Mouse (Mus musculus) T-cell, adult 2 months (primary cell): ENCODE measurements at regions not wholly inside any gene's neighbourhood (a gene's known extent, or its start where the extent isn't known, plus 50 kb on each side); places are given as distances from the start of the nearest gene placed in this dataset.

Experiments used
- DNase-seq: peaks from one replicate; pipeline ENCODE4 v3.0.0; 2022; ENCODE audit warnings: low spot score

DNA sequence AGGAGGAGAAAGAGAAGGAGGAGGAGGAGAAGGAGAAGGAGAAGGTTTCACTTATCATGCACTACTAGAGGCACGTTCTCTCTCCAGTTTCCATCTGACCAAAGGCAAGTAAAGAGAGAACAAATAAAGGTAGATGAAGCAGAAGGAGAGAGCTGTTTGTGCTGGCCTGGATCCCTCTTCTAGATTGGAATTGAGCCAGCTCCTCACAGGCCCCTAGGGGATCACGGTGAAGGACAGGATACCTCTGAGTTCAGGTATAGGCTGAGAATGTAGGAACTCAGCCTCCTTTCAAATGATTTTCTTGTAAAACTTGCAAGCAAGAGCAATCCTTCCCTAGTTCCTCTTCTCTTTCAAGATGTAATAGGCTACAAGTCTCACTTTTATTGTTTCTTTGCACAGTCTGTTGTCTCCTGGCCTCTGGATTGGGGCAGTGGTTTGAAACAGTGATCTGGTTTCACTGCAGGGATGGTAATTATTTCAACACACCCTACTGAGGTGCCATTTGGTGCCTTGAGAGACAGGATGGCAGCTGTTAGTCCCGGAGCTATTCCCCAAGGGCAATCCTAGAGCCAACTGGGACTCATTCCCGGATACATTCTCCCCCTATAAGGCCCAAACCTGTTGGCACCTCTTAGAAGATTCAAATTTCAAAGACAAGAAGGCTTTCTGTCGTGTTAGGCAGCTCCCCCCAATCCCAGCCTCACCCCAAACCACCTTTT, 134.8 kb downstream of the Gm9817 start:
- no peak for DNase-seq

GRCm38 (mm10) chr13:45218251-45218650, 139.8 kb downstream of the Gm9817 start:
- no peak for DNase-seq

GRCm38 (mm10) chr13:45219671-45220070, 141.2 kb downstream of the Gm9817 start:
- DNase-seq = no peak

- DNase-seq = no peak
Measured at GRCm38 (mm10) chr13:45230804-45231203, 152.3 kb downstream of the Gm9817 start.

GRCm38 (mm10) chr13:45235236-45235635, 154.3 kb upstream of the Mylip start:
- DNase-seq = no peak

DNA sequence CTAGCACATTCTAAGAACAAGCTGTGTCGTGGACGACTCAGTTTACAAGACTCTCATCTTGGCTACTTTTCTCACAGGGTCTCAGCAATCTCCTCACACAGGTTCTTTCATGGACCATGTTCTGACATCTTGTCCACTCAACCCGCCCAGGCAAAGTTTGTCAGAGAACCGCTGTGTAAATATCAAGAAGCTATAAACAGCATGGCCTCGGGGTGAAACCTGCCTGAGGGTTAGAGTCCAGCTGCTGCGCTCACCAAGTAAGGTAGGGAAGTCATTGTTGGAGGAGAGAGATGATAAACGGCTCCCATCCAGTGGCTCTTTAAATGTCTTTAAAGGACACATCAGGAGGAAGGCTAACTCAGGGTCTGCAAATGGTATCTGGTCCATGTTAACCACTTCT, 151.3 kb upstream of the Mylip start:
- DNase-seq = no peak

GRCm38 (mm10) chr13:45239153-45239552, 150.4 kb upstream of the Mylip start:
- no peak for DNase-seq

GRCm38 (mm10) chr13:45240009-45240653, 149.4 kb upstream of the Mylip start:
- no peak for DNase-seq

DNA sequence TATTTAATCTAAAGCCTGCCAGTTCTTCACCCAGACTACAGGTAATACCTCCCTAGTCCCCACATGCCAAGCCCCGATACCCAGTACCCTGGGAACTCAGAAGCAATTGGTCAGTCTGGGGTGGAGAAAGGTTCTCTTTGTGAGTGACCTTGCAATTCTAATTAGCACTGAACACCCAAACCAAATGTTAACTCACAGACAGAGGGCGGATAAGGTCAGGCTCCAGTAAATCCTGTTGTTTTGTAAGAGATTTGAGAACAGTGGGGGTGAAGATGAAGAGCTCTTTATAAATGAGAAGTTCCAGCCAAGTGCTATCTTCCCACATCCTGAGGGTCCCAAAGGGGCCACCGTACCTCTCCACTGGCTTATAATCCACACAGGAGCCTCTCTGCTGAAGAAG, 147.3 kb upstream of the Mylip start:
- no peak for DNase-seq

- no peak for DNase-seq
Measured at GRCm38 (mm10) chr13:45242750-45243149, 146.8 kb upstream of the Mylip start.

GRCm38 (mm10) chr13:45245651-45246050, 143.9 kb upstream of the Mylip start:
- DNase-seq = no peak

- DNase-seq = no peak
Measured at GRCm38 (mm10) chr13:45246341-45246740, 143.2 kb upstream of the Mylip start.

DNA sequence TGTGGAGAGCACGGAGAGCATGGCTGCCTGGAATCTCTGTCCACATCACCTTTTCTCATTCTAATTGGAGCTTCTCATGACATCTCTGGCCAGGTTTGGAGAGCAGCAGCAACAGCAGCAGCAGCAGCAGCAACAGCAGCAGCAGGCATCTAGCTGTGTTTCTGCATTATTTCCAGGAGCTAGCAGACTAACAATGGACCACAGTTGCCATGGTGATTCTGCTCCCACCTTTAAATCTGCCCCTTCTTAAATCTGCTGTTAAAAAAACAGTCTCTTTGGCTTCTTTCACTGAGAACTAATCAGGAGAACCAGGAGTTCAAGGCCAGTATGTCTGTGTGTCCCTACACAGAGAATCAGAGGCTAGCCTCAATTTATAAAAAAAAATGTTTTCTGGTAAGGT, 139.5 kb upstream of the Mylip start:
- DNase-seq = no peak

DNA sequence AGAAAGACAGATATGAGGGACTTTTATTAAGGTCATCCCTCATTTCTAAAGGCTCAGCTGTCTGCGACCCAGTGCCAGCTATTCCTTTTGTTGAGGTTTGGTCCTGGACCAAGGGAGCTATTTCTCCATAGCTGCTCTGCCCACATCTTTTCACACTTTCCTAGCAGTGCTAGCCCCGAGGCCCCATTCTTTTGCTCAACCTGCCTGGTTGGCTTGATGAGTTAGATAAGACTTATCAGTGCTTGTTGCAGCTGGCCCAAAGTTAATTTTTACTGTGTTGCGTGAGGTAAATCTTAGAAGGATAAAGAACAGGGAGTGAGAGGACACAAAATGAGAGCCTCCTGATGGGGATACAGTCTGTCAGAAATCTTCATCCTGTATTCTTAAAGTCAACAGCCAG, 138.5 kb upstream of the Mylip start:
- no peak for DNase-seq

- DNase-seq = no peak
Measured at GRCm38 (mm10) chr13:45252126-45252525, 137.4 kb upstream of the Mylip start.

- DNase-seq = no peak
Measured at GRCm38 (mm10) chr13:45253221-45253620, 136.3 kb upstream of the Mylip start.

GRCm38 (mm10) chr13:45255277-45255676, 134.3 kb upstream of the Mylip start:
- no peak for DNase-seq

DNA sequence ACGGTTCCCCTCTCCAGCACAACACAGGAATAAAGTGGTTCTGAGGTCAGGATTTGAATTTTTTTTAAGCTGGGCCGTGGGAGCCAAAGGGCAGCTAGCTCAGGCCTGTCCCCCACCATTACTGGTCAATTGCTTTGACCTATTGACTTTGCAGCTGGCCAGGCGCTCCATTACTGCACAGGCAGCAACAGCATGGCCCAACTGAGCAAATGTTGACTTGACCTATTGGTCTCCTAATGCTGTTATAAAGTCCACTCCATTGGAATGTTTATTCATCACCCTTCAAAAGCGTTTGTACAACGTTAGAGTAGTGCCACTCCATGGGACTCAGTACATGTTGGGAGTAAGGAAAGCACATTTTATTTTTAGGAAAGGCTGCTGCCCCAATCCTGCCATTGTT, 127.5 kb upstream of the Mylip start:
- no peak for DNase-seq

- DNase-seq = no peak
Measured at GRCm38 (mm10) chr13:45266287-45267064, 123.1 kb upstream of the Mylip start.

- DNase-seq = no peak
Measured at GRCm38 (mm10) chr13:45267446-45267845, 122.1 kb upstream of the Mylip start.

- no peak for DNase-seq
Measured at GRCm38 (mm10) chr13:45267906-45268305, 121.6 kb upstream of the Mylip start.

GRCm38 (mm10) chr13:45274261-45274884, 115.2 kb upstream of the Mylip start:
- DNase-seq = no peak

GRCm38 (mm10) chr13:45275391-45275790, 114.2 kb upstream of the Mylip start:
- DNase-seq = no peak
